Mouse (Mus musculus): ENCODE measurements around the gene Klf15. TPM values are rescaled to one million over a fixed set of nuclear protein-coding genes. Genes with fewer than 3 reads are reported as not detected.

The Klf15 gene
- polyA plus RNA-seq, 1 experiment from 2014 or later, result 9.0 TPM

DNA sequence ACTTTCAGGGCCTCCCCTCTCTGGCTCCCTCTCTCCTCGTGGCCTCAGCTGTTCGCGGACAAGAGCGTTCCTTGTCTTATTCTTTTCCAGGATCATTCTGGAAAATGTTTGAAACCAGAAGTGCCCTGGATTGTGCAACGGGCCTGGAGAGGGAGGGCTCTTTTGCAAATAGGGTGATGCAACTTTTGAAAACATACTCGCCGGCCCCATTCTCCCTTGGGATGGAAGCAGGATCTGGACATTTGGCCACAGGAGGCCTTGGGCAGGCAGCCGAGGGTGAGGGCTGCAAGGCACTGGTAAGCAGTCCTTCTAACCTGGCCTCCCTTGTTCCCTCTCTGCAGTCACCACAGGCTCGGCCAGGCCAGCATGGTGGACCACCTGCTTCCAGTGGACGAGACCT lies 3.7 kb downstream of the Klf15 start:
- Histone ChIP-seq H3K9me3 (no peaks in the 10 kb centered on the region), H3K9ac (replicated peaks) (no peak overlapping the region), H3K36me3 (peaks cover 3% of the 10 kb centered on the region; the same call in 1 of the 2 replicates), H3K27me3 (peaks cover 25% of the 10 kb centered on the region), H3K27ac (no peak overlapping the region), H3K4me1 (replicated peaks) (peaks cover 27% of the 10 kb centered on the region), H3K4me2 (replicated peaks) (no peak overlapping the region), H3K4me3 (replicated peaks) (no peak overlapping the region)
- 87% methylated on average over 10 of the region's 10 CpGs for WGBS
- no peak for ATAC-seq

DNA sequence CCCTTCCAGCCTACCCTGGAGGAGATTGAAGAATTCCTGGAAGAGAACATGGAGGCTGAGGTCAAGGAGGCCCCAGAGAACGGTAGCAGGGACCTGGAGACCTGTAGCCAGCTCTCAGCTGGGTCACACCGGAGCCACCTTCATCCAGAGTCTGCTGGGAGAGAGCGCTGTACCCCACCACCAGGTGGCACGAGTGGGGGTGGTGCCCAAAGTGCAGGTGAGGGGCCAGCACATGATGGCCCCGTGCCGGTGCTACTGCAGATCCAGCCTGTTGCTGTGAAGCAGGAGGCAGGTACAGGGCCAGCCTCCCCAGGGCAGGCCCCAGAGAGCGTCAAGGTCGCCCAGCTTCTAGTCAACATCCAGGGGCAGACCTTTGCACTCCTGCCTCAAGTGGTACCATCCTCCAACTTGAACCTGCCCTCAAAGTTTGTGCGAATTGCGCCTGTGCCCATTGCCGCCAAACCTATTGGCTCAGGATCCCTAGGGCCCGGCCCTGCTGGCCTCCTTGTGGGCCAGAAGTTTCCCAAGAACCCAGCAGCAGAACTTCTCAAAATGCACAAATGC lies 4.6 kb downstream of the Klf15 start:
- H3K27ac ChIP-seq, result no peak overlapping the region
- no peak overlapping the region for H3K4me2 ChIP-seq (replicated peaks)
- H3K4me1 ChIP-seq (replicated peaks), result peaks cover 26% of the 10 kb centered on the region
- H3K9ac ChIP-seq (replicated peaks), result no peak overlapping the region
- no peaks in the 10 kb centered on the region for H3K9me3 ChIP-seq
- peaks cover 3% of the 10 kb centered on the region; the same call in 1 of the 2 replicates for H3K36me3 ChIP-seq
- no peak for ATAC-seq
- 93% methylated on average over 12 of the region's 12 CpGs for WGBS
- H3K27me3 ChIP-seq, result peaks cover 16% of the 10 kb centered on the region
- no peak overlapping the region for H3K4me3 ChIP-seq (replicated peaks)

DNA sequence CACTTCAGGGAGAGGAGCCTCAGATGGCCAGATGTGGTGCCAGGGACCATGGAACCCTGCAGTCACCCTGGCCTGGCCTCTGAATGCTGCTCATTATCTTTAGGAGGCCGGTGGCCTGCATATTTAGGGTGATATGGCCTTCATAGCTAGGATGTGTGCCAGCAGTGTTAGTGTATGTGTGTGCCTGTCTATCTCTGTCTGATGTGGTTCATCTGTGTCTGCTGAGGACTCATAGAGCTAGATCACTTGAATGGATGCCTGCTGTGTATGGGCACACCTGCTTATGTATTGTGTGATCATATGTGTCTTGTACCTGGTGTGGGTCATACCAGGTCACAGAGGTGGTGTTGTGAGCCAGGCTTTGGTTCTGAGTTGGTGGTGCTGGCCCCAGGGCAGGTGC lies 5.8 kb downstream of the Klf15 start:
- Histone ChIP-seq H3K27me3 (peaks cover 14% of the 10 kb centered on the region), H3K9me3 (no peaks in the 10 kb centered on the region), H3K4me3 (replicated peaks) (no peak overlapping the region), H3K9ac (replicated peaks) (no peak overlapping the region), H3K36me3 (peaks cover 3% of the 10 kb centered on the region; the same call in 1 of the 2 replicates), H3K4me2 (replicated peaks) (no peak overlapping the region), H3K4me1 (replicated peaks) (peaks cover 17% of the 10 kb centered on the region), H3K27ac (no peak overlapping the region)
- 74% methylated on average over 1 of the region's 1 CpGs for WGBS
- no peak for ATAC-seq

DNA sequence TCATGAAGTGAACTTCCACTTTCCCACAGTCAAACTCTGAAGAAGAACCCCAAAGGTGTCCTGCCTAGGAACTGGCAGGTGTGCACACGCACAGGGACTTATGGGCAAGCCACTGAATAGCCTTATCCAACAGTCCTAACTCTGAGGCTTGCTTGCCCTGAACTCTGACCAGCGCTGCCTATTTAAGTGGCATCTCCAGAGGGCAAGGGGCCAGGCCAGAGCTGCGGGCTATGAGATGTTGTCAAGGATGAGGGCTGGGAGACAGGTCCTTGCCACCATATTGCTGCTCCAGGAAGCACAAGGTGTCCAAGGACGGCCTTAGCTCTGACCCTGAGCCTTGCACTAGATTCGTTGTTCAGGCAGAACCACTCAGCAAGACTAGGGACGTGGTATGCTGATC lies 6.7 kb downstream of the Klf15 start:
- no peak for ATAC-seq
- Histone ChIP-seq H3K9me3 (no peaks in the 10 kb centered on the region), H3K4me3 (replicated peaks) (no peak overlapping the region), H3K4me1 (replicated peaks) (peaks cover 8% of the 10 kb centered on the region), H3K4me2 (replicated peaks) (no peak overlapping the region), H3K36me3 (peaks cover 3% of the 10 kb centered on the region; the same call in 1 of the 2 replicates), H3K27ac (no peak overlapping the region), H3K27me3 (peaks cover 6% of the 10 kb centered on the region), H3K9ac (replicated peaks) (no peak overlapping the region)
- 89% methylated on average over 6 of the region's 6 CpGs for WGBS

GRCm38 (mm10) chr6:90470255-90470654 lies 7.9 kb downstream of the Klf15 start:
- Histone ChIP-seq H3K36me3 (peaks cover 3% of the 10 kb centered on the region; the same call in 1 of the 2 replicates), H3K27me3 (no peaks in the 10 kb centered on the region), H3K27ac (no peak overlapping the region), H3K4me3 (replicated peaks) (no peak overlapping the region), H3K9ac (replicated peaks) (no peak overlapping the region), H3K9me3 (no peaks in the 10 kb centered on the region), H3K4me2 (replicated peaks) (no peak overlapping the region), H3K4me1 (replicated peaks) (peaks cover 6% of the 10 kb centered on the region; the same call in 1 of the 2 replicates)
- no peak for ATAC-seq
- 98% methylated on average over 2 of the region's 2 CpGs for WGBS

DNA sequence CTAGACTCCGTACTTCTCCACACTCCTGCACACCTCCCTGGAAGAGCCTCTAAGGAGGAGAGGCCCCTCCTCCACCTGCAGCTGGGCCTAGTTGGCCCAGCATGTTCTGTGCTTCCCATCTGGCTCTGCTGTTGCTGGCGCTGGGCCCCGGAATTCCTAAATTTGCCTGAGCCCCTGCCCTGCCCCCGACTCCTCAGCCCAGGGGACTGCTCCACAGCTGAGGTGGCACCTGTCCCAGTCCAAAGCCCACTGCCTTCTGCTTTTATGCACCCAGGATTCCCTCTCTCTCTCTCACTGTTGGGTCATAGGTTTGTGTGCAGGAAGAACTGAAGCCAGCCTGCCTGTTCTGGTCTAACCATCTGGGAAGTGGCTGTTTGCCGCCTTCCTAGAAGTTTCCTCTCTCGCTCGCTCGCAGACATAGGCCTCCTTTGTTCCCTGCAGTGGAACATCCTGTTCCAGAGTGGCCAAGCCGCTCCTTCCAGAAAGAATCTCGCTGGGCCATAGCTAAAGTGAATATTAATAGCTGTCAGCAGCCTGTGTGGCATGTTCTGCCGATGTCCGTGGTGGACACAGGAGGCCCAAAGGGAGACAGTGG lies 8.7 kb downstream of the Klf15 start:
- no peak overlapping the region for H3K4me3 ChIP-seq (replicated peaks)
- H3K36me3 ChIP-seq, result peaks cover 3% of the 10 kb centered on the region; the same call in 1 of the 2 replicates
- H3K9me3 ChIP-seq, result no peaks in the 10 kb centered on the region
- H3K27ac ChIP-seq, result no peak overlapping the region; the same call in 1 of the 2 replicates
- no peak for ATAC-seq
- H3K27me3 ChIP-seq, result no peaks in the 10 kb centered on the region
- peaks cover 6% of the 10 kb centered on the region; the same call in 1 of the 2 replicates for H3K4me1 ChIP-seq (replicated peaks)
- no peak overlapping the region for H3K4me2 ChIP-seq (replicated peaks)
- H3K9ac ChIP-seq (replicated peaks), result no peak overlapping the region
- 73% methylated on average over 12 of the region's 12 CpGs for WGBS

- 75% methylated on average over 4 of the region's 4 CpGs for WGBS
- no peak overlapping the region for H3K4me2 ChIP-seq (replicated peaks)
- H3K9ac ChIP-seq (replicated peaks), result no peak overlapping the region
- no peaks in the 10 kb centered on the region for H3K27me3 ChIP-seq
- ATAC-seq, result no peak
- peaks cover 1% of the 10 kb centered on the region; the same call in 1 of the 2 replicates for H3K36me3 ChIP-seq
- H3K27ac ChIP-seq, result no peak overlapping the region
- peaks cover 6% of the 10 kb centered on the region; the same call in 1 of the 2 replicates for H3K4me1 ChIP-seq (replicated peaks)
- H3K4me3 ChIP-seq (replicated peaks), result no peak overlapping the region
- no peaks in the 10 kb centered on the region for H3K9me3 ChIP-seq
These were observed 9.7 kb downstream of the Klf15 start for GRCm38 (mm10) chr6:90472079-90472478.

GRCm38 (mm10) chr6:90472697-90473096 lies 10.3 kb downstream of the Klf15 start:
- 95% methylated on average over 3 of the region's 3 CpGs for WGBS
- no peaks in the 10 kb centered on the region for H3K36me3 ChIP-seq
- no peak overlapping the region for H3K4me2 ChIP-seq (replicated peaks)
- H3K9me3 ChIP-seq, result no peaks in the 10 kb centered on the region
- no peak overlapping the region for H3K4me3 ChIP-seq (replicated peaks)
- H3K9ac ChIP-seq (replicated peaks), result no peak overlapping the region
- H3K27me3 ChIP-seq, result no peaks in the 10 kb centered on the region
- no peak for ATAC-seq
- no peak overlapping the region for H3K27ac ChIP-seq
- H3K4me1 ChIP-seq (replicated peaks), result peaks cover 6% of the 10 kb centered on the region; the same call in 1 of the 2 replicates

GRCm38 (mm10) chr6:90473630-90474360 lies 11.4 kb downstream of the Klf15 start:
- Histone ChIP-seq H3K4me1 (replicated peaks) (peaks cover 6% of the 10 kb centered on the region; the same call in 1 of the 2 replicates), H3K27me3 (no peaks in the 10 kb centered on the region), H3K9ac (replicated peaks) (no peak overlapping the region), H3K27ac (no peak overlapping the region), H3K4me3 (replicated peaks) (no peak overlapping the region), H3K36me3 (no peaks in the 10 kb centered on the region), H3K4me2 (replicated peaks) (no peak overlapping the region), H3K9me3 (no peaks in the 10 kb centered on the region)
- 94% methylated on average over 24 of the region's 24 CpGs for WGBS
- ATAC-seq, result no peak

DNA sequence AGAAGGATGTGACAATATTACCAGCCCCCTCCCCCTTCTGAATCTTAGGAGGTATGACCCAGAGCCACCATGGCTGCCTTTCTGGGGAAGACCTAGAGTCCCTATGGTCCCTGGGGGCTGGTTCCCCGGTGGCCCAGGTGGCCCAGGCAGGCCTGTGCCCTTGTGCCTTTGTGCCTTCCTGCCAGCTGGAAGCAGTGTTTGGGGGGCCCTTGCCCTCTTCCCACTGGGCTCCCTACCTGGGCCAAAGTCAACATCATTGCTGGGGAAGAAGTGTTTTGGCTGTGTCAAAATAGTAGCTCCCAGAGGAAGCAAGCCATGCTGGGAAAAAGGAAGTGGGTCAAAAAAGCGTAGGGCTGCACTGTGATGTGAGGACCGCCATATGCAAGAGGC lies 12.0 kb downstream of the Klf15 start:
- Histone ChIP-seq H3K9ac (replicated peaks) (no peak overlapping the region), H3K9me3 (no peaks in the 10 kb centered on the region), H3K4me3 (replicated peaks) (no peak overlapping the region), H3K27ac (no peak overlapping the region), H3K36me3 (no peaks in the 10 kb centered on the region), H3K4me2 (replicated peaks) (no peak overlapping the region), H3K4me1 (replicated peaks) (peaks cover 6% of the 10 kb centered on the region; the same call in 1 of the 2 replicates), H3K27me3 (no peaks in the 10 kb centered on the region)
- WGBS, result 89% methylated on average over 3 of the region's 3 CpGs
- ATAC-seq, result no peak

- no peaks in the 10 kb centered on the region for H3K9me3 ChIP-seq
- H3K4me1 ChIP-seq (replicated peaks), result peaks cover 6% of the 10 kb centered on the region; the same call in 1 of the 2 replicates
- H3K27me3 ChIP-seq, result no peaks in the 10 kb centered on the region
- H3K4me3 ChIP-seq (replicated peaks), result no peak overlapping the region
- ATAC-seq, result no peak
- H3K27ac ChIP-seq, result no peak overlapping the region
- 77% methylated on average over 4 of the region's 4 CpGs for WGBS
- no peak overlapping the region for H3K4me2 ChIP-seq (replicated peaks)
- no peak overlapping the region for H3K9ac ChIP-seq (replicated peaks)
- H3K36me3 ChIP-seq, result no peaks in the 10 kb centered on the region
These were observed 12.9 kb downstream of the Klf15 start for GRCm38 (mm10) chr6:90475176-90475853.

- H3K4me3 ChIP-seq (replicated peaks), result no peak overlapping the region
- no peaks in the 10 kb centered on the region for H3K9me3 ChIP-seq
- no peaks in the 10 kb centered on the region for H3K36me3 ChIP-seq
- no peaks in the 10 kb centered on the region for H3K27me3 ChIP-seq
- ATAC-seq, result no peak
- peaks cover 4% of the 10 kb centered on the region; the same call in 1 of the 2 replicates for H3K4me1 ChIP-seq (replicated peaks)
- no peak overlapping the region for H3K4me2 ChIP-seq (replicated peaks)
- 59% methylated on average over 3 of the region's 3 CpGs for WGBS
- H3K9ac ChIP-seq (replicated peaks), result no peak overlapping the region
- H3K27ac ChIP-seq, result no peak overlapping the region
These were observed 13.5 kb downstream of the Klf15 start for GRCm38 (mm10) chr6:90475854-90476212.
